13 mouse cellular contexts compared by ENCODE assay signal in the genomic region with DNA sequence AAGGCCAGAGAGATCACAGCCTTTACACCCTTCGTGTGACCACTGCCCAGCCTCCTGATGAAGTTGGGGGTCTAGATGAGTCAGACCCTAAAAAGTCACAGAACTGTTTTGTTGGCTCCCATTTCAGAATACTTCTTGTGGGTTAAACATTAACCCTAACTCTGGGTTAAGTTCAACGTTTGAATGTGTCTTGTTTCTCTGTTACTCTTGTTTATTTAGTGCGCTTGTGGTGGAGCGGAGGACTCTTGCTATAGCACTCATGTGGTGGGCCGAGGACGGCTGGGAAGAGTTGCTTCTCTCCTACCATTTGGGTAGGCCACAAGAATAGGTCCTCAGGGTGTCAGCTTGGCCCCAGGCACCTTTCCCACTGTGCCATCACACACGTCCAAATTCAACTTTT. TPM values are rescaled to one million over a fixed set of nuclear protein-coding genes. Genes with fewer than 3 reads are reported as not detected.
DNase-seq lines count a peak whose midpoint lies in the region; ATAC-seq and TF ChIP-seq lines count a peak whose summit lies in the region.
"Had no signal": no experiment of that assay in that cellular context is flagged by ENCODE, and none has a peak within 500 bp of the region (broad histone marks: within the 10 kb centered on the region; RNA-seq: fewer than 3 reads in every experiment).

No protein-coding gene starts in this region.

- WGBS in hindbrain, embryonic 11.5 days: 81% methylated on average over 7 of the region's 7 CpGs
- WGBS in hindbrain, postnatal 0 days: 84% methylated on average over 7 of the region's 7 CpGs
- 71% methylated on average over 7 of the region's 7 CpGs for WGBS in embryonic facial prominence, embryonic 10.5 days
- 81% methylated on average over 7 of the region's 7 CpGs for WGBS in limb, embryonic 14.5 days

- ATAC-seq in hindbrain, embryonic 11.5 days (ENCODE audit: low FRiP score): no peak
- ATAC-seq in hindbrain, postnatal 0 days: no peak
- ATAC-seq in limb, embryonic 14.5 days (ENCODE audit: low FRiP score, low read depth): no peak
- no peak for ATAC-seq in cerebellum, adult (ENCODE audit: insufficient number of reproducible peaks, low FRiP score, low TSS enrichment)
- no peak for ATAC-seq in megakaryocyte progenitor cell, adult 5-6 weeks (replicated peaks; ENCODE audit: poor library complexity)
- ATAC-seq in granulocyte monocyte progenitor cell, adult 5-6 weeks (replicated peaks; ENCODE audit: poor library complexity, severe bottlenecking): no peak

- no peak overlapping the region for H3K4me2 ChIP-seq in hindbrain, embryonic 11.5 days (replicated peaks; ENCODE audit: low read depth, low read length)
- no peak overlapping the region for H3K4me2 ChIP-seq in hindbrain, postnatal 0 days (ENCODE audit: low read depth, low read length)
- no peak overlapping the region for H3K4me2 ChIP-seq in limb, embryonic 14.5 days (replicated peaks; ENCODE audit: low read depth, low read length, severe bottlenecking)

- TF ChIP-seq CTCF in hindbrain, postnatal 0 days (IDR thresholded peaks at IDR 0.05; ENCODE audit: low read depth): no peak
- no peak for TF ChIP-seq CTCF in C2C12 (IDR thresholded peaks at IDR 0.05; ENCODE audit: control insufficient read depth, insufficient read depth, insufficient read length)

- no peak for DNase-seq in hindbrain, embryonic 11.5 days (ENCODE audit: low spot score)
- DNase-seq in hindbrain, postnatal 0 days (ENCODE audit: low spot score): no peak
- no peak for DNase-seq in embryonic facial prominence, embryonic 10.5 days (ENCODE audit: low spot score)
- DNase-seq in limb, embryonic 14.5 days (ENCODE audit: low spot score): no peak
- DNase-seq: gastrocnemius, postnatal 10 days; layer of hippocampus, postnatal 36 days; midbrain, embryonic 14.5 days; retina, postnatal 1 day had no signal

- H3ac ChIP-seq in C2C12 (ENCODE audit: control insufficient read depth, insufficient read length, low read depth): peak overlapping the region; percentile 5

- no peak overlapping the region for H3K4me3 ChIP-seq in hindbrain, embryonic 11.5 days (ENCODE audit: low read depth, low read length)
- no peak overlapping the region for H3K4me3 ChIP-seq in hindbrain, postnatal 0 days (ENCODE audit: low read length)
- H3K4me3 ChIP-seq in C2C12 (ENCODE audit: insufficient read depth, poor library complexity, severe bottlenecking): no peak overlapping the region
- no peak overlapping the region for H3K4me3 ChIP-seq in embryonic facial prominence, embryonic 10.5 days
- H3K4me3 ChIP-seq in limb, embryonic 14.5 days (replicated peaks; ENCODE audit: low read length): no peak overlapping the region

- no peaks in the 10 kb centered on the region for H3K36me3 ChIP-seq in hindbrain, embryonic 11.5 days (ENCODE audit: control insufficient read depth, insufficient read depth, low read length)
- H3K36me3 ChIP-seq in hindbrain, postnatal 0 days (ENCODE audit: insufficient read depth, low read length): no peaks in the 10 kb centered on the region
- H3K36me3 ChIP-seq in C2C12 (ENCODE audit: control insufficient read depth, insufficient read depth): no peaks in the 10 kb centered on the region
- no peaks in the 10 kb centered on the region for H3K36me3 ChIP-seq in embryonic facial prominence, embryonic 10.5 days (replicated peaks)
- no peaks in the 10 kb centered on the region for H3K36me3 ChIP-seq in limb, embryonic 14.5 days (ENCODE audit: control insufficient read depth, insufficient read depth, low read length)

- H3K79me3 ChIP-seq in C2C12 (ENCODE audit: low read depth): peaks cover 3% of the 10 kb centered on the region

- H3K27ac ChIP-seq in hindbrain, embryonic 11.5 days (ENCODE audit: low read depth, low read length): peak overlapping the region; percentile 62; the same call in 1 of the 2 replicates
- H3K27ac ChIP-seq in hindbrain, postnatal 0 days: no peak overlapping the region
- H3K27ac ChIP-seq in embryonic facial prominence, embryonic 10.5 days (replicated peaks): peak overlapping the region; percentile 86
- H3K27ac ChIP-seq in limb, embryonic 14.5 days (replicated peaks; ENCODE audit: low read depth, low read length): peak overlapping the region; percentile 90; the same call in 1 of the 2 replicates

- no peak for TF ChIP-seq POLR2A in limb, embryonic 14.5 days (IDR thresholded peaks at IDR 0.05; ENCODE audit: borderline replicate concordance, extremely low read depth, insufficient read depth, insufficient read length)

- H3K79me2 ChIP-seq in C2C12 (ENCODE audit: control insufficient read depth, insufficient read depth): peaks cover 22% of the 10 kb centered on the region

- peaks cover 14% of the 10 kb centered on the region for H3K4me1 ChIP-seq in hindbrain, embryonic 11.5 days (replicated peaks; ENCODE audit: control insufficient read depth, insufficient read depth, low read length)
- peaks cover 10% of the 10 kb centered on the region; the same call in 1 of the 2 replicates for H3K4me1 ChIP-seq in hindbrain, postnatal 0 days (ENCODE audit: insufficient read depth, low read length)
- H3K4me1 ChIP-seq in embryonic facial prominence, embryonic 10.5 days: peaks cover 97% of the 10 kb centered on the region
- peaks cover 42% of the 10 kb centered on the region for H3K4me1 ChIP-seq in limb, embryonic 14.5 days (ENCODE audit: control insufficient read depth, insufficient read depth, low read length)

- no peaks in the 10 kb centered on the region for H3K27me3 ChIP-seq in hindbrain, embryonic 11.5 days (ENCODE audit: control insufficient read depth, insufficient read depth, low read length)
- no peaks in the 10 kb centered on the region for H3K27me3 ChIP-seq in hindbrain, postnatal 0 days (ENCODE audit: insufficient read depth, low read length)
- H3K27me3 ChIP-seq in C2C12 (ENCODE audit: control insufficient read depth, insufficient read depth, insufficient read length): no peaks in the 10 kb centered on the region
- 0 out of 2 replicates have a peak, but pooled peaks cover 12% of the 10 kb centered on the region for H3K27me3 ChIP-seq in embryonic facial prominence, embryonic 10.5 days (replicated peaks; ENCODE audit: low read depth, poor library complexity, severe bottlenecking)
- H3K27me3 ChIP-seq in limb, embryonic 14.5 days (ENCODE audit: control insufficient read depth, insufficient read depth, low read length): no peaks in the 10 kb centered on the region

- no peak overlapping the region for H3K9ac ChIP-seq in hindbrain, embryonic 11.5 days (ENCODE audit: low read depth, low read length)
- H3K9ac ChIP-seq in hindbrain, postnatal 0 days (replicated peaks; ENCODE audit: low read length): no peak overlapping the region
- no peak overlapping the region for H3K9ac ChIP-seq in limb, embryonic 14.5 days (ENCODE audit: low read depth, low read length, severe bottlenecking)

- no peaks in the 10 kb centered on the region for H3K9me3 ChIP-seq in hindbrain, embryonic 11.5 days (ENCODE audit: control insufficient read depth, low read length)
- H3K9me3 ChIP-seq in hindbrain, postnatal 0 days (ENCODE audit: low read length): no peaks in the 10 kb centered on the region
- H3K9me3 ChIP-seq in embryonic facial prominence, embryonic 10.5 days: no peaks in the 10 kb centered on the region
- no peaks in the 10 kb centered on the region for H3K9me3 ChIP-seq in limb, embryonic 14.5 days (ENCODE audit: control insufficient read depth, low read length)

RNA-seq across cellular contexts. Expression of a gene that starts 7.5 kb away (rescaled TPM):
- polyA plus RNA-seq in hindbrain, embryonic 11.5 days (2014; fragmentation: Nextera tagmentation; extraction: Ambion mirVana): 166 and 168 TPM in 2 replicates
- 142 and 198 TPM in 2 replicates for total RNA-seq in hindbrain, postnatal 0 days (2014; rRNA removed)
- 99.3 and 104 TPM in 2 replicates for polyA plus RNA-seq in hindbrain, postnatal 0 days (2015; fragmentation: Nextera tagmentation; extraction: Ambion mirVana)
- 503 TPM for polyA plus RNA-seq in C2C12 (2012; fragmentation: generic; extraction: Trizol)
- 161 and 182 TPM in 2 replicates for polyA plus RNA-seq in embryonic facial prominence, embryonic 10.5 days (2016; fragmentation: Nextera tagmentation; extraction: Ambion mirVana)
- polyA plus RNA-seq in limb, embryonic 14.5 days (2012; rRNA removed): 444 and 565 TPM in 2 replicates
- 184 and 198 TPM in 2 replicates for polyA plus RNA-seq in limb, embryonic 14.5 days (2014; fragmentation: Nextera tagmentation; extraction: Ambion mirVana)
- 8.3 and 11.7 TPM in 2 replicates for total RNA-seq in megakaryocyte progenitor cell, adult 5-6 weeks (2015)
- total RNA-seq in megakaryocyte progenitor cell, adult 5-6 weeks (2017): 3.6 and 7.1 TPM in 2 replicates
- total RNA-seq in granulocyte monocyte progenitor cell, adult 5-6 weeks (2014; fragmentation: Nextera tagmentation): 5.5 and 7.6 TPM in 2 replicates
- total RNA-seq in granulocyte monocyte progenitor cell, adult 5-6 weeks (2017): 5.0 and 6.6 TPM in 2 replicates

RNA-seq across cellular contexts. Expression of a gene that starts 25.4 kb away (rescaled TPM):
- polyA plus RNA-seq in hindbrain, embryonic 11.5 days (2014; fragmentation: Nextera tagmentation; extraction: Ambion mirVana): 4.1 and 4.4 TPM in 2 replicates
- total RNA-seq in hindbrain, postnatal 0 days (2014; rRNA removed): 2.1 and 7.1 TPM in 2 replicates
- 4.8 and 6.1 TPM in 2 replicates for polyA plus RNA-seq in hindbrain, postnatal 0 days (2015; fragmentation: Nextera tagmentation; extraction: Ambion mirVana)
- polyA plus RNA-seq in C2C12 (2012; fragmentation: generic; extraction: Trizol): 0.39 TPM
- polyA plus RNA-seq in embryonic facial prominence, embryonic 10.5 days (2016; fragmentation: Nextera tagmentation; extraction: Ambion mirVana): 9.9 and 10.1 TPM in 2 replicates
- polyA plus RNA-seq in limb, embryonic 14.5 days (2012; rRNA removed): 21.7 and 23.7 TPM in 2 replicates
- 33.6 and 34.7 TPM in 2 replicates for polyA plus RNA-seq in limb, embryonic 14.5 days (2014; fragmentation: Nextera tagmentation; extraction: Ambion mirVana)
- total RNA-seq in megakaryocyte progenitor cell, adult 5-6 weeks (2015): 1.4 and 1.5 TPM in 2 replicates
- total RNA-seq in megakaryocyte progenitor cell, adult 5-6 weeks (2017): 1.8 TPM in 1 of 2 replicates, not detected in the other
- total RNA-seq in granulocyte monocyte progenitor cell, adult 5-6 weeks (2014; fragmentation: Nextera tagmentation): 6.8 and 13.0 TPM in 2 replicates
- 6.0 TPM in 1 of 2 replicates, not detected in the other for total RNA-seq in granulocyte monocyte progenitor cell, adult 5-6 weeks (2017)
- total RNA-seq: MEL had no signal

RNA-seq across cellular contexts. Expression of a gene that starts 41.8 kb away (rescaled TPM):
- polyA plus RNA-seq in hindbrain, embryonic 11.5 days (2014; fragmentation: Nextera tagmentation; extraction: Ambion mirVana): 43.9 and 48.5 TPM in 2 replicates
- total RNA-seq in hindbrain, postnatal 0 days (2014; rRNA removed): 9.0 and 14.0 TPM in 2 replicates
- 29.4 and 31.2 TPM in 2 replicates for polyA plus RNA-seq in hindbrain, postnatal 0 days (2015; fragmentation: Nextera tagmentation; extraction: Ambion mirVana)
- 24.7 TPM for polyA plus RNA-seq in C2C12 (2012; fragmentation: generic; extraction: Trizol)
- polyA plus RNA-seq in embryonic facial prominence, embryonic 10.5 days (2016; fragmentation: Nextera tagmentation; extraction: Ambion mirVana): 37.6 and 40.2 TPM in 2 replicates
- 11.8 and 18.6 TPM in 2 replicates for polyA plus RNA-seq in limb, embryonic 14.5 days (2012; rRNA removed)
- 26.8 and 27.2 TPM in 2 replicates for polyA plus RNA-seq in limb, embryonic 14.5 days (2014; fragmentation: Nextera tagmentation; extraction: Ambion mirVana)
- total RNA-seq in megakaryocyte progenitor cell, adult 5-6 weeks (2015): 8.7 and 12.3 TPM in 2 replicates
- 6.1 and 11.0 TPM in 2 replicates for total RNA-seq in megakaryocyte progenitor cell, adult 5-6 weeks (2017)
- total RNA-seq in granulocyte monocyte progenitor cell, adult 5-6 weeks (2014; fragmentation: Nextera tagmentation): 11.7 and 14.5 TPM in 2 replicates
- 5.7 and 10.9 TPM in 2 replicates for total RNA-seq in granulocyte monocyte progenitor cell, adult 5-6 weeks (2017)

RNA-seq across cellular contexts. Expression of a gene that starts 59.3 kb away (rescaled TPM):
- 124 and 138 TPM in 2 replicates for polyA plus RNA-seq in hindbrain, embryonic 11.5 days (2014; fragmentation: Nextera tagmentation; extraction: Ambion mirVana)
- 182 and 196 TPM in 2 replicates for total RNA-seq in hindbrain, postnatal 0 days (2014; rRNA removed)
- polyA plus RNA-seq in hindbrain, postnatal 0 days (2015; fragmentation: Nextera tagmentation; extraction: Ambion mirVana): 162 and 163 TPM in 2 replicates
- polyA plus RNA-seq in C2C12 (2012; fragmentation: generic; extraction: Trizol): 136 TPM
- polyA plus RNA-seq in embryonic facial prominence, embryonic 10.5 days (2016; fragmentation: Nextera tagmentation; extraction: Ambion mirVana): 102 and 110 TPM in 2 replicates
- polyA plus RNA-seq in limb, embryonic 14.5 days (2012; rRNA removed): 148 and 194 TPM in 2 replicates
- polyA plus RNA-seq in limb, embryonic 14.5 days (2014; fragmentation: Nextera tagmentation; extraction: Ambion mirVana): 151 and 153 TPM in 2 replicates
- 169 and 177 TPM in 2 replicates for total RNA-seq in megakaryocyte progenitor cell, adult 5-6 weeks (2015)
- total RNA-seq in megakaryocyte progenitor cell, adult 5-6 weeks (2017): 126 and 128 TPM in 2 replicates
- 180 and 213 TPM in 2 replicates for total RNA-seq in granulocyte monocyte progenitor cell, adult 5-6 weeks (2014; fragmentation: Nextera tagmentation)
- 150 and 235 TPM in 2 replicates for total RNA-seq in granulocyte monocyte progenitor cell, adult 5-6 weeks (2017)
